Comparison of ENCODE assay signal across 21 mouse cellular contexts in the genomic region with DNA sequence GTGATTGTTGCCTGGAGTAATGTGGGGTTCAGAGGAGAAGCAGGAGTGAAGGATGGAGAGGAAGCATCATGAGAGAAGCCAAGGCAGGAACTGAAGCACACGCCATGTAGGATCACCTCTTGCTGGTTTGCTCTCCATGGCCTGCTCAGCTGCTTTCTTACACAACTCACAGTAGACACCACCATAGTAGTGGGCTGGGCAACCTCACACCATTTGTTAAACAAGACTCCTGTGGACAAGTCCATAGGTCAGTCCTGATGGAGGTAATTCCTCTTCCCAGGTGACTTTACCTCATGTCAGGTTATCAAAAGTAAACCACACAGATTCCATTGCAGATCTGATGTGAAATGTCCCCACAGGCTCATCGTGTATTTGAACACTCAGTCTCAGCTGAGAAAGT.
"Had no signal": no experiment of that assay in that cellular context is flagged by ENCODE, and none has a peak within 500 bp of the region (broad histone marks: within the 10 kb centered on the region; RNA-seq: fewer than 3 reads in every experiment).

No protein-coding gene starts in this region.

- H3K36me3 ChIP-seq: heart, embryonic 10.5 days; heart, embryonic 12.5 days; hindbrain, embryonic 13.5 days; hindbrain, embryonic 15.5 days; kidney, embryonic 15.5 days; limb, embryonic 13.5 days; limb, embryonic 15.5 days had no signal

- H3K4me3 ChIP-seq: heart, embryonic 10.5 days; heart, embryonic 12.5 days; hindbrain, embryonic 13.5 days; hindbrain, embryonic 15.5 days; kidney, embryonic 15.5 days; limb, embryonic 13.5 days; limb, embryonic 15.5 days had no signal

- DNase-seq: forebrain, postnatal 0 days; gastrocnemius, postnatal 14 days; gastrocnemius, postnatal 36 days; heart, adult 18-20 months; heart, postnatal 10 days; heart, postnatal 36 days; kidney, adult 11 months; kidney, adult 9 months; layer of hippocampus, adult 9-11 months; layer of hippocampus, postnatal 36 days; left cerebral cortex, postnatal 4 days had no signal

- H3K9me3 ChIP-seq: heart, embryonic 10.5 days; heart, embryonic 12.5 days; hindbrain, embryonic 13.5 days; hindbrain, embryonic 15.5 days; kidney, embryonic 15.5 days; limb, embryonic 13.5 days; limb, embryonic 15.5 days had no signal

- ATAC-seq: forebrain, postnatal 0 days; hindbrain, postnatal 0 days; intestine, embryonic 16.5 days had no signal

- H3K9ac ChIP-seq: forebrain, postnatal 0 days; heart, embryonic 12.5 days; hindbrain, embryonic 13.5 days; hindbrain, embryonic 15.5 days; kidney, embryonic 15.5 days; limb, embryonic 13.5 days; limb, embryonic 15.5 days had no signal

- H3K4me1 ChIP-seq: hindbrain, embryonic 13.5 days; hindbrain, embryonic 15.5 days; kidney, embryonic 15.5 days; limb, embryonic 13.5 days; limb, embryonic 15.5 days had no signal

- H3K27ac ChIP-seq: heart, embryonic 10.5 days; hindbrain, embryonic 13.5 days; hindbrain, embryonic 15.5 days; hindbrain, postnatal 0 days; kidney, embryonic 15.5 days; kidney, postnatal 0 days; limb, embryonic 13.5 days; limb, embryonic 15.5 days had no signal

- H3K4me2 ChIP-seq: heart, embryonic 12.5 days; hindbrain, embryonic 13.5 days; hindbrain, embryonic 15.5 days; kidney, embryonic 15.5 days; limb, embryonic 13.5 days; limb, embryonic 15.5 days had no signal

- H3K27me3 ChIP-seq: heart, embryonic 12.5 days; hindbrain, embryonic 13.5 days; hindbrain, embryonic 15.5 days; kidney, embryonic 15.5 days; limb, embryonic 13.5 days; limb, embryonic 15.5 days had no signal
